Mouse (Mus musculus): ENCODE measurements around the gene Fam204a. TPM values are rescaled to one million over a fixed set of nuclear protein-coding genes. Genes with fewer than 3 reads are reported as not detected.

Gene Fam204a
- polyA plus RNA-seq, 1 experiment from 2014 or later = 78.2 TPM

GRCm38 (mm10) chr19:60189206-60189605 lies 37.3 kb downstream of the Fam204a start:
- WGBS = 10% methylated on average over 2 of the region's 2 CpGs
- no peak overlapping the region for H3K27ac ChIP-seq (ENCODE audit: low read length)
- ATAC-seq = no peak

GRCm38 (mm10) chr19:60182901-60183300 lies 43.6 kb downstream of the Fam204a start:
- WGBS = 79% methylated on average over 1 of the region's 1 CpGs
- no peaks in the 10 kb centered on the region for H3K36me3 ChIP-seq (ENCODE audit: control insufficient read depth, insufficient read depth, low read length)
- no peak for ATAC-seq
- H3K27ac ChIP-seq (ENCODE audit: low read length) = no peak overlapping the region
- H3K27me3 ChIP-seq (ENCODE audit: control insufficient read depth, insufficient read depth, low read depth, low read length) = no peaks in the 10 kb centered on the region
- H3K4me1 ChIP-seq (ENCODE audit: control insufficient read depth, insufficient read depth, low read length) = no peaks in the 10 kb centered on the region
- H3K9me3 ChIP-seq (replicated peaks; ENCODE audit: control insufficient read depth, low read length, poor library complexity, severe bottlenecking) = no peaks in the 10 kb centered on the region
- no peak overlapping the region for H3K4me2 ChIP-seq (ENCODE audit: low read length)
- no peak overlapping the region for H3K4me3 ChIP-seq (ENCODE audit: low read depth, low read length)
- H3K9ac ChIP-seq (ENCODE audit: low read depth, low read length) = no peak overlapping the region

More at GRCm38 (mm10) chr19:60189206-60189605, 37.3 kb downstream of the Fam204a start:
- H3K9me3 ChIP-seq (replicated peaks; ENCODE audit: control insufficient read depth, low read length, poor library complexity, severe bottlenecking) = no peaks in the 10 kb centered on the region
- H3K4me3 ChIP-seq (ENCODE audit: low read depth, low read length) = no peak overlapping the region
- H3K9ac ChIP-seq (ENCODE audit: low read depth, low read length) = no peak overlapping the region
- H3K27me3 ChIP-seq (ENCODE audit: control insufficient read depth, insufficient read depth, low read depth, low read length) = no peaks in the 10 kb centered on the region
- H3K36me3 ChIP-seq (ENCODE audit: control insufficient read depth, insufficient read depth, low read length) = no peaks in the 10 kb centered on the region
- no peak overlapping the region for H3K4me2 ChIP-seq (ENCODE audit: low read length)
- H3K4me1 ChIP-seq (ENCODE audit: control insufficient read depth, insufficient read depth, low read length) = peaks cover 3% of the 10 kb centered on the region

- no peak for ATAC-seq
- Histone ChIP-seq H3K4me1 (ENCODE audit: control insufficient read depth, insufficient read depth, low read length) (no peaks in the 10 kb centered on the region), H3K36me3 (ENCODE audit: control insufficient read depth, insufficient read depth, low read length) (no peaks in the 10 kb centered on the region), H3K4me3 (ENCODE audit: low read depth, low read length) (no peak overlapping the region), H3K27ac (ENCODE audit: low read length) (no peak overlapping the region), H3K9ac (ENCODE audit: low read depth, low read length) (no peak overlapping the region), H3K4me2 (ENCODE audit: low read length) (no peak overlapping the region), H3K9me3 (replicated peaks; ENCODE audit: control insufficient read depth, low read length, poor library complexity, severe bottlenecking) (no peaks in the 10 kb centered on the region), H3K27me3 (ENCODE audit: control insufficient read depth, insufficient read depth, low read depth, low read length) (no peaks in the 10 kb centered on the region)
- WGBS = 100% methylated on average over 1 of the region's 1 CpGs
Measured at GRCm38 (mm10) chr19:60182171-60182570, 44.3 kb downstream of the Fam204a start.

GRCm38 (mm10) chr19:60178771-60179563 lies 47.5 kb downstream of the Fam204a start:
- Histone ChIP-seq H3K9me3 (replicated peaks; ENCODE audit: control insufficient read depth, low read length, poor library complexity, severe bottlenecking) (no peaks in the 10 kb centered on the region), H3K27me3 (ENCODE audit: control insufficient read depth, insufficient read depth, low read depth, low read length) (no peaks in the 10 kb centered on the region), H3K9ac (ENCODE audit: low read depth, low read length) (no peak overlapping the region), H3K4me1 (ENCODE audit: control insufficient read depth, insufficient read depth, low read length) (no peaks in the 10 kb centered on the region), H3K4me3 (ENCODE audit: low read depth, low read length) (no peak overlapping the region), H3K36me3 (ENCODE audit: control insufficient read depth, insufficient read depth, low read length) (no peaks in the 10 kb centered on the region), H3K4me2 (ENCODE audit: low read length) (no peak overlapping the region), H3K27ac (ENCODE audit: low read length) (no peak overlapping the region)
- WGBS = 82% methylated on average over 8 of the region's 8 CpGs
- no peak for ATAC-seq

- Histone ChIP-seq H3K4me2 (ENCODE audit: low read length) (no peak overlapping the region), H3K27ac (ENCODE audit: low read length) (no peak overlapping the region), H3K9ac (ENCODE audit: low read depth, low read length) (no peak overlapping the region), H3K4me3 (ENCODE audit: low read depth, low read length) (no peak overlapping the region), H3K9me3 (replicated peaks; ENCODE audit: control insufficient read depth, low read length, poor library complexity, severe bottlenecking) (no peaks in the 10 kb centered on the region), H3K4me1 (ENCODE audit: control insufficient read depth, insufficient read depth, low read length) (peaks cover 1% of the 10 kb centered on the region; the same call in 1 of the 2 replicates), H3K36me3 (ENCODE audit: control insufficient read depth, insufficient read depth, low read length) (no peaks in the 10 kb centered on the region), H3K27me3 (ENCODE audit: control insufficient read depth, insufficient read depth, low read depth, low read length) (peaks cover 3% of the 10 kb centered on the region)
- WGBS = 38% methylated on average over 2 of the region's 2 CpGs
- no peak for ATAC-seq
Measured at GRCm38 (mm10) chr19:60165417-60165816, 61.1 kb downstream of the Fam204a start.

GRCm38 (mm10) chr19:60160611-60161274 lies 65.8 kb downstream of the Fam204a start:
- Histone ChIP-seq H3K9me3 (replicated peaks; ENCODE audit: control insufficient read depth, low read length, poor library complexity, severe bottlenecking) (no peaks in the 10 kb centered on the region), H3K4me1 (ENCODE audit: control insufficient read depth, insufficient read depth, low read length) (peaks cover 2% of the 10 kb centered on the region; the same call in 1 of the 2 replicates), H3K27ac (ENCODE audit: low read length) (no peak overlapping the region), H3K9ac (ENCODE audit: low read depth, low read length) (no peak overlapping the region), H3K4me2 (ENCODE audit: low read length) (no peak overlapping the region), H3K27me3 (ENCODE audit: control insufficient read depth, insufficient read depth, low read depth, low read length) (peaks cover 13% of the 10 kb centered on the region), H3K4me3 (ENCODE audit: low read depth, low read length) (no peak overlapping the region), H3K36me3 (ENCODE audit: control insufficient read depth, insufficient read depth, low read length) (no peaks in the 10 kb centered on the region)
- whole genome bisulfite sequencing = 7% methylated on average over 20 of the region's 20 CpGs
- ATAC-seq = no peak

- Histone ChIP-seq H3K4me2 (ENCODE audit: low read length) (no peak overlapping the region), H3K27ac (ENCODE audit: low read length) (no peak overlapping the region), H3K9ac (ENCODE audit: low read depth, low read length) (no peak overlapping the region), H3K9me3 (replicated peaks; ENCODE audit: control insufficient read depth, low read length, poor library complexity, severe bottlenecking) (no peaks in the 10 kb centered on the region), H3K4me1 (ENCODE audit: control insufficient read depth, insufficient read depth, low read length) (peaks cover 2% of the 10 kb centered on the region; the same call in 1 of the 2 replicates), H3K4me3 (ENCODE audit: low read depth, low read length) (no peak overlapping the region), H3K27me3 (ENCODE audit: control insufficient read depth, insufficient read depth, low read depth, low read length) (peaks cover 13% of the 10 kb centered on the region), H3K36me3 (ENCODE audit: control insufficient read depth, insufficient read depth, low read length) (no peaks in the 10 kb centered on the region)
- ATAC-seq = no peak
- 4% methylated on average over 6 of the region's 6 CpGs for WGBS
Measured at GRCm38 (mm10) chr19:60159827-60160226, 66.7 kb downstream of the Fam204a start.

GRCm38 (mm10) chr19:60155266-60155665 lies 71.2 kb downstream of the Fam204a start:
- H3K9me3 ChIP-seq (replicated peaks; ENCODE audit: control insufficient read depth, low read length, poor library complexity, severe bottlenecking) = no peaks in the 10 kb centered on the region
- H3K36me3 ChIP-seq (ENCODE audit: control insufficient read depth, insufficient read depth, low read length) = no peaks in the 10 kb centered on the region
- ATAC-seq = no peak
- WGBS = 93% methylated on average over 5 of the region's 5 CpGs
- no peak overlapping the region for H3K4me2 ChIP-seq (ENCODE audit: low read length)
- no peaks in the 10 kb centered on the region for H3K4me1 ChIP-seq (ENCODE audit: control insufficient read depth, insufficient read depth, low read length)
- no peak overlapping the region for H3K9ac ChIP-seq (ENCODE audit: low read depth, low read length)
- H3K4me3 ChIP-seq (ENCODE audit: low read depth, low read length) = no peak overlapping the region
- H3K27ac ChIP-seq (ENCODE audit: low read length) = no peak overlapping the region
- peaks cover 11% of the 10 kb centered on the region for H3K27me3 ChIP-seq (ENCODE audit: control insufficient read depth, insufficient read depth, low read depth, low read length)

- no peaks in the 10 kb centered on the region for H3K9me3 ChIP-seq (replicated peaks; ENCODE audit: control insufficient read depth, low read length, poor library complexity, severe bottlenecking)
- 100% methylated on average over 1 of the region's 1 CpGs for WGBS
- no peak for ATAC-seq
- H3K4me1 ChIP-seq (ENCODE audit: control insufficient read depth, insufficient read depth, low read length) = no peaks in the 10 kb centered on the region
- no peak overlapping the region for H3K4me2 ChIP-seq (ENCODE audit: low read length)
- no peak overlapping the region for H3K27ac ChIP-seq (ENCODE audit: low read length)
- no peak overlapping the region for H3K4me3 ChIP-seq (ENCODE audit: low read depth, low read length)
- H3K9ac ChIP-seq (ENCODE audit: low read depth, low read length) = no peak overlapping the region
- H3K36me3 ChIP-seq (ENCODE audit: control insufficient read depth, insufficient read depth, low read length) = no peaks in the 10 kb centered on the region
- peaks cover 11% of the 10 kb centered on the region for H3K27me3 ChIP-seq (ENCODE audit: control insufficient read depth, insufficient read depth, low read depth, low read length)
Measured at GRCm38 (mm10) chr19:60153096-60153495, 73.4 kb downstream of the Fam204a start.
